Mouse (Mus musculus) limb, embryonic 12.5 days (tissue): ENCODE data around the gene Rab3il1. TPM values are rescaled to one million over a fixed set of nuclear protein-coding genes. Genes with fewer than 3 reads are reported as not detected.

ENCODE experiments used
- ATAC-seq: fragments of 200-750 bp; cut with Nextera tagmentation; 2 replicates; pipeline ENCODE4 v1.8.0; 2017; ENCODE audit warnings: low read depth, moderate TSS enrichment; ENCODE audit not compliant: insufficient number of reproducible peaks, insufficient read depth, low FRiP score, low TSS enrichment
- H3K27ac ChIP-seq: fragments of 300-500 bp; sonication (generic); 2 replicates; pipeline ENCODE4 v1.5.1; 2016; ENCODE audit warnings: mild to moderate bottlenecking, moderate library complexity
- H3K27me3 ChIP-seq: fragments of 300-500 bp; sonication (generic); 2 replicates; pipeline ENCODE4 v1.6.1; 2016; ENCODE audit warnings: mild to moderate bottlenecking, moderate library complexity
- H3K36me3 ChIP-seq: fragments of 300-500 bp; sonication (generic); 2 replicates; pipeline ENCODE4 v1.6.1; 2016; ENCODE audit warnings: mild to moderate bottlenecking, moderate library complexity
- H3K4me1 ChIP-seq: fragments of 300-500 bp; sonication (generic); replicated peaks from 2 replicates; pipeline ENCODE4 v1.6.1; 2016
- H3K4me2 ChIP-seq: fragments of 300-500 bp; sonication (generic); 2 replicates; pipeline ENCODE4 v1.6.1; 2016; ENCODE audit warnings: mild to moderate bottlenecking, moderate library complexity
- H3K4me3 ChIP-seq: fragments of 300-500 bp; sonication (generic); replicated peaks from 2 replicates; pipeline ENCODE4 v1.5.1; 2016; ENCODE audit warnings: mild to moderate bottlenecking
- H3K9ac ChIP-seq: fragments of 300-500 bp; sonication (generic); replicated peaks from 2 replicates; pipeline ENCODE4 v1.6.1; 2016; ENCODE audit warnings: mild to moderate bottlenecking, moderate library complexity
- H3K9me3 ChIP-seq: fragments of 300-500 bp; sonication (generic); 2 replicates; pipeline ENCODE4 v1.6.1; 2016; ENCODE audit warnings: mild to moderate bottlenecking, moderate library complexity
- WGBS: fragments of 180-500 bp; shearing (Covaris S2); methylation state at CpG from one replicate; pipeline ENCODE4 v1.1.7; 2016; 5-methylcytosine and 5-hydroxymethylcytosine counted together
- polyA plus RNA-seq: library from polyadenylated mRNA; unstranded; fragments of >200 nt; fragmentation: Nextera tagmentation; extraction: Ambion mirVana; gene quantifications from 2 replicates; pipeline ENCODE4 v1.2.1, GENCODE M21; 2016

The Rab3il1 gene
- polyA plus RNA-seq, 1 experiment from 2014 or later, result 32.0 TPM

GRCm38 (mm10) chr19:10085454-10085853 is 84.0 kb downstream of the Rab3il1 start:
- no peak for ATAC-seq
- WGBS, result 83% methylated on average over 9 of the region's 9 CpGs
- peaks cover 99% of the 10 kb centered on the region for H3K36me3 ChIP-seq

GRCm38 (mm10) chr19:10086976-10087375 is 85.5 kb downstream of the Rab3il1 start:
- no peak overlapping the region for H3K9ac ChIP-seq
- peaks cover 99% of the 10 kb centered on the region for H3K36me3 ChIP-seq
- H3K4me2 ChIP-seq, result no peak overlapping the region
- no peak overlapping the region for H3K27ac ChIP-seq
- H3K4me1 ChIP-seq, result no peaks in the 10 kb centered on the region
- H3K27me3 ChIP-seq, result no peaks in the 10 kb centered on the region
- WGBS, result 94% methylated on average over 4 of the region's 4 CpGs
- no peak overlapping the region for H3K4me3 ChIP-seq
- H3K9me3 ChIP-seq, result no peaks in the 10 kb centered on the region
- no peak for ATAC-seq

More at GRCm38 (mm10) chr19:10085454-10085853, 84.0 kb downstream of the Rab3il1 start:
- Histone ChIP-seq H3K9me3 (no peaks in the 10 kb centered on the region), H3K4me3 (no peak overlapping the region), H3K9ac (no peak overlapping the region), H3K27me3 (no peaks in the 10 kb centered on the region), H3K27ac (no peak overlapping the region), H3K4me1 (no peaks in the 10 kb centered on the region), H3K4me2 (no peak overlapping the region)

Other genes with a start within 250 kb of the Rab3il1 start
- not detected in 2 replicates for gene Scgb2a2, start 154.1 kb upstream of the Rab3il1 start, polyA plus RNA-seq
- gene Incenp, start 102.1 kb upstream of the Rab3il1 start, polyA plus RNA-seq, result 140 and 148 TPM in 2 replicates
- 1,334 and 1,385 TPM in 2 replicates for gene Fth1, start 21.1 kb upstream of the Rab3il1 start, polyA plus RNA-seq
- gene Best1, start within 50 bp of the Rab3il1 start, polyA plus RNA-seq, result 2.2 and 2.3 TPM in 2 replicates
- gene Fads3, start 39.9 kb downstream of the Rab3il1 start, polyA plus RNA-seq, result 5.8 and 5.9 TPM in 2 replicates
- 117 and 124 TPM in 2 replicates for gene Fads2, start 100.1 kb downstream of the Rab3il1 start, polyA plus RNA-seq
- gene Fads1, start 181.2 kb downstream of the Rab3il1 start, polyA plus RNA-seq, result 134 and 144 TPM in 2 replicates
- 417 and 421 TPM in 2 replicates for gene Tmem258, start 202.3 kb downstream of the Rab3il1 start, polyA plus RNA-seq
- gene Fen1, start 202.5 kb downstream of the Rab3il1 start, polyA plus RNA-seq, result 109 and 115 TPM in 2 replicates
- 2.6 and 2.7 TPM in 2 replicates for gene Myrf, start 239.1 kb downstream of the Rab3il1 start, polyA plus RNA-seq